Mouse (Mus musculus) hindbrain, embryonic 11.5 days (tissue): ENCODE results near the gene Tmem247. TPM values are rescaled to one million over a fixed set of nuclear protein-coding genes. Genes with fewer than 3 reads are reported as not detected.
A peak's percentile ranks its signal among the peaks of the same experiment; 100 is the strongest.

Experiments
- ATAC-seq: fragments of 200-750 bp; cut with Nextera tagmentation; 2 replicates; pipeline ENCODE4 v1.8.0; 2017; ENCODE audit warnings: mild to moderate bottlenecking, moderate TSS enrichment, moderate library complexity; ENCODE audit not compliant: low FRiP score
- DNase-seq: peaks from one replicate; pipeline ENCODE4 v3.0.0-alpha.2; 2015; ENCODE audit warnings: low spot score
- H3K27ac ChIP-seq: fragments of 300-500 bp; sonication (generic); 2 replicates; pipeline ENCODE4 v1.5.1; 2014; ENCODE audit warnings: mild to moderate bottlenecking, low read depth, low read length
- H3K27me3 ChIP-seq: fragments of 300-500 bp; sonication (generic); 2 replicates; pipeline ENCODE4 v1.6.1; 2014; ENCODE audit warnings: mild to moderate bottlenecking, low read length, moderate library complexity, mixed read lengths; ENCODE audit not compliant: control insufficient read depth, insufficient read depth
- H3K36me3 ChIP-seq: fragments of 300-500 bp; sonication (generic); 2 replicates; pipeline ENCODE4 v1.6.1; 2014; ENCODE audit warnings: mild to moderate bottlenecking, low read length, moderate library complexity, mixed read lengths; ENCODE audit not compliant: control insufficient read depth, insufficient read depth
- H3K4me1 ChIP-seq: fragments of 300-500 bp; sonication (generic); replicated peaks from 2 replicates; pipeline ENCODE4 v1.6.1; 2014; ENCODE audit warnings: low read length, mixed read lengths; ENCODE audit not compliant: control insufficient read depth, insufficient read depth
- H3K4me2 ChIP-seq: fragments of 300-500 bp; sonication (generic); replicated peaks from 2 replicates; pipeline ENCODE4 v1.6.1; 2014; ENCODE audit warnings: mild to moderate bottlenecking, low read depth, low read length
- H3K4me3 ChIP-seq: fragments of 300-500 bp; sonication (generic); 2 replicates; pipeline ENCODE4 v1.5.1; 2014; ENCODE audit warnings: low read depth, low read length
- H3K9ac ChIP-seq: fragments of 300-500 bp; sonication (generic); 2 replicates; pipeline ENCODE4 v1.6.1; 2014; ENCODE audit warnings: low read depth, low read length
- H3K9me3 ChIP-seq: fragments of 300-500 bp; sonication (generic); 2 replicates; pipeline ENCODE4 v1.6.1; 2016; ENCODE audit warnings: low read length; ENCODE audit not compliant: control insufficient read depth
- WGBS: fragments of 180-500 bp; shearing (Covaris S2); extraction: QIAGEN DNeasy Blood & Tissue Kit; methylation state at CpG from one replicate; pipeline ENCODE4 v1.1.7; 2014; 5-methylcytosine and 5-hydroxymethylcytosine counted together
- polyA plus RNA-seq: library from polyadenylated mRNA; unstranded; fragments of >200 nt; fragmentation: Nextera tagmentation; extraction: Ambion mirVana; gene quantifications from 2 replicates; pipeline ENCODE4 v1.2.1, GENCODE M21; 2014

Gene Tmem247
- polyA plus RNA-seq, 1 experiment from 2014 or later = not detected

- Histone ChIP-seq H3K9ac (no peak overlapping the region), H3K4me1 (no peaks in the 10 kb centered on the region; the same call in 1 of the 2 replicates), H3K27me3 (no peaks in the 10 kb centered on the region), H3K4me2 (no peak overlapping the region), H3K27ac (no peak overlapping the region), H3K36me3 (no peaks in the 10 kb centered on the region), H3K4me3 (no peak overlapping the region), H3K9me3 (no peaks in the 10 kb centered on the region)
- no peak for ATAC-seq
- no peak for DNase-seq
- WGBS = 87% methylated on average over 3 of the region's 3 CpGs
These were observed 10.1 kb upstream of the Tmem247 start for GRCm38 (mm10) chr17:86907092-86907491.

GRCm38 (mm10) chr17:86908316-86908715, 8.8 kb upstream of the Tmem247 start:
- Histone ChIP-seq H3K27me3 (no peaks in the 10 kb centered on the region), H3K4me2 (no peak overlapping the region), H3K9ac (no peak overlapping the region), H3K4me1 (no peaks in the 10 kb centered on the region; the same call in 1 of the 2 replicates), H3K9me3 (no peaks in the 10 kb centered on the region), H3K4me3 (no peak overlapping the region), H3K36me3 (no peaks in the 10 kb centered on the region), H3K27ac (no peak overlapping the region)
- 70% methylated on average over 8 of the region's 8 CpGs for WGBS
- ATAC-seq = no peak
- DNase-seq = no peak

GRCm38 (mm10) chr17:86909733-86910495, 7.2 kb upstream of the Tmem247 start:
- no peak overlapping the region for H3K4me2 ChIP-seq
- WGBS = 75% methylated on average over 14 of the region's 14 CpGs
- DNase-seq (peak; percentile 51), ATAC-seq (0 out of 2 replicates have a peak, but pooled peaks have one; percentile 27)
- H3K4me1 ChIP-seq = no peaks in the 10 kb centered on the region; the same call in 1 of the 2 replicates
- H3K27me3 ChIP-seq = no peaks in the 10 kb centered on the region
- H3K9ac ChIP-seq = no peak overlapping the region
- no peaks in the 10 kb centered on the region for H3K9me3 ChIP-seq
- no peaks in the 10 kb centered on the region for H3K36me3 ChIP-seq
- H3K4me3 ChIP-seq = no peak overlapping the region
- no peak overlapping the region for H3K27ac ChIP-seq

- Histone ChIP-seq H3K9me3 (no peaks in the 10 kb centered on the region), H3K27me3 (no peaks in the 10 kb centered on the region), H3K36me3 (no peaks in the 10 kb centered on the region), H3K4me1 (no peaks in the 10 kb centered on the region), H3K4me2 (no peak overlapping the region), H3K9ac (no peak overlapping the region), H3K27ac (no peak overlapping the region), H3K4me3 (no peak overlapping the region)
- ATAC-seq = no peak
- 66% methylated on average over 5 of the region's 5 CpGs for WGBS
- DNase-seq = no peak
These were observed 5.9 kb upstream of the Tmem247 start for GRCm38 (mm10) chr17:86911261-86911660.

GRCm38 (mm10) chr17:86913003-86913607, 4.0 kb upstream of the Tmem247 start:
- H3K27me3 ChIP-seq = no peaks in the 10 kb centered on the region
- DNase-seq = no peak
- ATAC-seq = no peak
- no peak overlapping the region for H3K27ac ChIP-seq
- H3K36me3 ChIP-seq = no peaks in the 10 kb centered on the region
- no peak overlapping the region for H3K4me3 ChIP-seq
- H3K4me1 ChIP-seq = no peaks in the 10 kb centered on the region
- H3K4me2 ChIP-seq = no peak overlapping the region
- no peak overlapping the region for H3K9ac ChIP-seq
- WGBS = 82% methylated on average over 7 of the region's 7 CpGs
- H3K9me3 ChIP-seq = no peaks in the 10 kb centered on the region

- Histone ChIP-seq H3K4me1 (no peaks in the 10 kb centered on the region), H3K27ac (no peak overlapping the region), H3K9me3 (no peaks in the 10 kb centered on the region), H3K36me3 (no peaks in the 10 kb centered on the region), H3K4me2 (no peak overlapping the region), H3K4me3 (no peak overlapping the region), H3K27me3 (no peaks in the 10 kb centered on the region), H3K9ac (no peak overlapping the region)
- DNase-seq (no peak), ATAC-seq (no peak)
- 83% methylated on average over 4 of the region's 4 CpGs for WGBS
These were observed 1.6 kb upstream of the Tmem247 start for GRCm38 (mm10) chr17:86915540-86915939.

- H3K9me3 ChIP-seq = no peaks in the 10 kb centered on the region
- no peak overlapping the region for H3K4me2 ChIP-seq
- no peaks in the 10 kb centered on the region for H3K4me1 ChIP-seq
- DNase-seq (no peak), ATAC-seq (no peak)
- WGBS = 77% methylated on average over 6 of the region's 6 CpGs
- no peak overlapping the region for H3K27ac ChIP-seq
- H3K4me3 ChIP-seq = no peak overlapping the region
- H3K9ac ChIP-seq = no peak overlapping the region
- H3K27me3 ChIP-seq = no peaks in the 10 kb centered on the region
- H3K36me3 ChIP-seq = no peaks in the 10 kb centered on the region
These were observed 1.6 kb downstream of the Tmem247 start for GRCm38 (mm10) chr17:86918786-86919185.

GRCm38 (mm10) chr17:86919729-86920128, 2.6 kb downstream of the Tmem247 start:
- Histone ChIP-seq H3K27me3 (no peaks in the 10 kb centered on the region), H3K27ac (no peak overlapping the region), H3K4me3 (no peak overlapping the region), H3K9ac (no peak overlapping the region), H3K36me3 (no peaks in the 10 kb centered on the region), H3K4me2 (no peak overlapping the region), H3K9me3 (no peaks in the 10 kb centered on the region), H3K4me1 (no peaks in the 10 kb centered on the region)
- 87% methylated on average over 11 of the region's 11 CpGs for WGBS
- no peak for ATAC-seq
- DNase-seq = no peak

GRCm38 (mm10) chr17:86924679-86925078, 7.5 kb downstream of the Tmem247 start:
- DNase-seq (no peak), ATAC-seq (no peak)
- no peaks in the 10 kb centered on the region for H3K36me3 ChIP-seq
- no peaks in the 10 kb centered on the region for H3K9me3 ChIP-seq
- 82% methylated on average over 3 of the region's 3 CpGs for WGBS
- no peaks in the 10 kb centered on the region for H3K4me1 ChIP-seq
- no peaks in the 10 kb centered on the region for H3K27me3 ChIP-seq
- H3K4me2 ChIP-seq = no peak overlapping the region
- no peak overlapping the region for H3K4me3 ChIP-seq
- H3K9ac ChIP-seq = no peak overlapping the region
- no peak overlapping the region for H3K27ac ChIP-seq
